Mouse (Mus musculus): ENCODE measurements around the gene Bmp4. TPM values are rescaled to one million over a fixed set of nuclear protein-coding genes. Genes with fewer than 3 reads are reported as not detected.

The Bmp4 gene
- polyA plus RNA-seq, 1 experiment from 2014 or later, result 12.3 TPM

DNA sequence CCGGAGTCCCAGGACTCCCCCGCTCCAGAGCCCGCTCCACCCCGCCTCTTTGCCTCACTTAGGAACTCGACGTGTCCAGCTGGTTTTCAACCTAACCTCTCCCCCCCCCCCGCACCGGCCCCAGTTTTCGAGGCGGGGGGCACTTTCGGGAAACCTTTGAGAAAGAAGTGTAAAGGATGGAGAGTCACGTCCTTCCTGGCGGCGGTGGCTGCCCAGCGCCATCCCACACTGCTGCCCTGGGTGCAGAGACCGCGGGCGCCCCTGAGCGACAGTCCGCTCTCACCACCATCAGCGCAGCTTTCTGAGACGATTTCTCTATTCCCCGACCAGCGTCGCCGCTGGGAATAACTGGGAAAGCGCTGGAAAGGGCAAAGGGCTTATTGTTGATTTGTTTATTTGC lies 1.8 kb downstream of the Bmp4 start:
- H3K36me3 ChIP-seq (ENCODE audit: control insufficient read depth, insufficient read depth, low read length), result peaks cover 8% of the 10 kb centered on the region
- H3K4me1 ChIP-seq (ENCODE audit: control insufficient read depth, insufficient read depth, low read length), result peaks cover 6% of the 10 kb centered on the region; the same call in 1 of the 2 replicates
- no peaks in the 10 kb centered on the region for H3K9me3 ChIP-seq (ENCODE audit: control insufficient read depth, low read length)
- H3K4me2 ChIP-seq (ENCODE audit: low read depth, low read length), result peak overlapping the region; percentile 75
- peaks cover 30% of the 10 kb centered on the region for H3K27me3 ChIP-seq (replicated peaks; ENCODE audit: control insufficient read depth, insufficient read depth, low read length)
- H3K4me3 ChIP-seq (ENCODE audit: low read depth, low read length), result peak overlapping the region; percentile 62
- WGBS, result 0% methylated on average over 24 of the region's 27 CpGs
- DNase-seq (ENCODE audit: low spot score) (peak; percentile 40), ATAC-seq (ENCODE audit: low read depth) (no peak)
- H3K27ac ChIP-seq (replicated peaks; ENCODE audit: low read depth, low read length), result peak overlapping the region; percentile 91
- H3K9ac ChIP-seq (ENCODE audit: low read depth, low read length), result peak overlapping the region; percentile 67

GRCm38 (mm10) chr14:46387821-46388481 lies 2.5 kb downstream of the Bmp4 start:
- H3K4me3 ChIP-seq (ENCODE audit: low read depth, low read length), result peak overlapping the region; percentile 62
- peak; percentile 75 for DNase-seq (ENCODE audit: low spot score)
- peak; percentile 23; the same call in 1 of the 2 replicates for ATAC-seq (ENCODE audit: low read depth)
- peak overlapping the region; percentile 75 for H3K4me2 ChIP-seq (ENCODE audit: low read depth, low read length)
- H3K9ac ChIP-seq (ENCODE audit: low read depth, low read length), result peak overlapping the region; percentile 67
- H3K36me3 ChIP-seq (ENCODE audit: control insufficient read depth, insufficient read depth, low read length), result peaks cover 13% of the 10 kb centered on the region
- no peaks in the 10 kb centered on the region for H3K9me3 ChIP-seq (ENCODE audit: control insufficient read depth, low read length)
- peaks cover 6% of the 10 kb centered on the region; the same call in 1 of the 2 replicates for H3K4me1 ChIP-seq (ENCODE audit: control insufficient read depth, insufficient read depth, low read length)
- WGBS, result 1% methylated on average over 38 of the region's 41 CpGs
- H3K27me3 ChIP-seq (replicated peaks; ENCODE audit: control insufficient read depth, insufficient read depth, low read length), result peaks cover 30% of the 10 kb centered on the region
- peak overlapping the region; percentile 91 for H3K27ac ChIP-seq (replicated peaks; ENCODE audit: low read depth, low read length)

GRCm38 (mm10) chr14:46387357-46387671 lies 3.2 kb downstream of the Bmp4 start:
- Histone ChIP-seq H3K4me3 (ENCODE audit: low read depth, low read length) (peak overlapping the region; percentile 62), H3K27me3 (replicated peaks; ENCODE audit: control insufficient read depth, insufficient read depth, low read length) (peaks cover 30% of the 10 kb centered on the region), H3K27ac (replicated peaks; ENCODE audit: low read depth, low read length) (peak overlapping the region; percentile 91), H3K4me2 (ENCODE audit: low read depth, low read length) (peak overlapping the region; percentile 75), H3K4me1 (ENCODE audit: control insufficient read depth, insufficient read depth, low read length) (peaks cover 6% of the 10 kb centered on the region; the same call in 1 of the 2 replicates), H3K9me3 (ENCODE audit: control insufficient read depth, low read length) (no peaks in the 10 kb centered on the region), H3K9ac (ENCODE audit: low read depth, low read length) (peak overlapping the region; percentile 67), H3K36me3 (ENCODE audit: control insufficient read depth, insufficient read depth, low read length) (peaks cover 18% of the 10 kb centered on the region)
- 0% methylated on average over 14 of the region's 27 CpGs for WGBS
- DNase-seq (ENCODE audit: low spot score) (peak; percentile 95), ATAC-seq (ENCODE audit: low read depth) (peak; percentile 89)

DNA sequence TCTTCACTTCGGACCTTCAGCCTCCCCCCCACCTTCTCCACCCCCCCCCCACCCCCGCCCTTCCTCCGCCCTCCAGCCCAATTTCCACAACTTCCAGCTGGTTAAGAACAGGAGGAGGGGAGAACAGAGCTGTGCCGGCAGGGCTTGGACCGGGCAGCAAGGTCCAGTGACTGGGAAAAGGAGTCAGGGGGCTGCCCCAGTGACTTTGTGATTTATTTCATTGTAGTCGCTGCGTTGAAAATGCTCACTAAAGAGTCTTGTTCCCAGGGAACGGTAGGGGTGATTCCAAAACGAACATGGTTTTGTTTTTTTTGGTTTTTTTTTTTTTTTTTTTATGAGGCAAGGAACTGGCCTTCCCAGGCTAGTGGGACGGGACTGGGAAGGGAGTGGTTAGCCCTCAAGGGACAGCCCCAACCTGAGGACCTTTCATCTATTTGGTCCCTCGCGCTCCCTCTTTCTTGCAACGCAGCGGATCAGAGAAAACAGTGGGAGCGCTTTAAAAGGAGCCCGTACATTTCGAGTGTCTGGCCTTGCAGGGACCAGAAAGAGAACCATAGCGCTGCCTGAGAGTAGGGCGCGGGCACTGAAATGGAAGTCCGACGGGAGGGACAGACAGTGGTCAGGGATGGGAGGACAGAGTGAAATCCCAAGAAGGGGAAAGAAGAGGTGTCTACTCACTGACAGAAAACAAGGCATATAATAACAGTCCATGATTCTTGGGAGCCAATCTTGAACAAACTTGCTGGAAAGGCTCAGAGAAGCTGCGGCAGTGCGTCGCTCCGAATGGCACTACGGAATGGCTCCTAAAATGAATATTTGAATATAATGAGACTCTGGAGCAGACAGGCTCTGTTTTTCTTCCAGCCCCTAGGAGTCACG lies 3.8 kb downstream of the Bmp4 start:
- Histone ChIP-seq H3K9me3 (ENCODE audit: control insufficient read depth, low read length) (no peaks in the 10 kb centered on the region), H3K27ac (replicated peaks; ENCODE audit: low read depth, low read length) (peak overlapping the region; percentile 64), H3K4me2 (ENCODE audit: low read depth, low read length) (peak overlapping the region; percentile 75), H3K4me3 (ENCODE audit: low read depth, low read length) (peak overlapping the region; percentile 62), H3K4me1 (ENCODE audit: control insufficient read depth, insufficient read depth, low read length) (peaks cover 12% of the 10 kb centered on the region; the same call in 1 of the 2 replicates), H3K9ac (ENCODE audit: low read depth, low read length) (peak overlapping the region; percentile 63), H3K36me3 (ENCODE audit: control insufficient read depth, insufficient read depth, low read length) (peaks cover 21% of the 10 kb centered on the region), H3K27me3 (replicated peaks; ENCODE audit: control insufficient read depth, insufficient read depth, low read length) (peaks cover 25% of the 10 kb centered on the region)
- ATAC-seq (ENCODE audit: low read depth), result no peak
- DNase-seq (ENCODE audit: low spot score), result no peak
- under 1% methylated on average over 26 of the region's 28 CpGs for WGBS

DNA sequence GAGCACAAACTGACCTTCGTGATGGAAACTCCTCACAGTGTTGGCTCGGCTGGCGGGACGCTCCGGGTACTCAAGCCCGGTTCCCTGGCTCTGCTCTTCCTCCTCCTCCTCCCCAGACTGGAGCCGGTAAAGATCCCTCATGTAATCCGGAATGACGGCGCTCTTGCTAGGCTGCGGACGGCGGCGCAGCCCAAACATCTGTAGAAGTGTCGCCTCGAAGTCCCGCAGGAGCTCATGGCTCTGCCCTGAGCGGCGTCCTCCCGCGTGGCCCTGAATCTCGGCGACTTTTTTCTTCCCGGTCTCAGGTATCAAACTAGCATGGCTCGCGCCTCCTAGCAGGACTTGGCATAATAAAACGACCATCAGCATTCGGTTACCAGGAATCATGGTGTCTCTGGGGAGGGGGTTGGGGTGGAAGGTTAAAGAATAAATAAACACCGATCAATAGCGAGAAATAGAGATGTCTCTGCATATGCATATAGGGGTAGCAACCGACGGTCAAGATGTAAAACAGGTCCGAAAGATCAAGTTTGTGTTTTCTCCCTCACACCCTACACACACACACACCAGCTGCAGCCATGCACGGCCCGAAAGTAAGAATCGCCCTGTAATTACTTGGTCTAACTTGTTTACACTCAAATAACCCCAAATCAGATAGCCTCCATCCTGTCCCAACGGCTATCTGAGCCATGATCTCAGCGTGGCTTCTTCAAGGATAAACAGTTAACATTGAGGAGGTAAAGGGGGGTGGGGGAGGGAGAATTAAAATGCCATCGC lies 4.6 kb downstream of the Bmp4 start:
- H3K27me3 ChIP-seq (replicated peaks; ENCODE audit: control insufficient read depth, insufficient read depth, low read length), result peaks cover 21% of the 10 kb centered on the region
- peaks cover 21% of the 10 kb centered on the region for H3K4me1 ChIP-seq (ENCODE audit: control insufficient read depth, insufficient read depth, low read length)
- peak overlapping the region; percentile 62 for H3K4me3 ChIP-seq (ENCODE audit: low read depth, low read length)
- DNase-seq (ENCODE audit: low spot score), result peak; percentile 33
- H3K9me3 ChIP-seq (ENCODE audit: control insufficient read depth, low read length), result no peaks in the 10 kb centered on the region
- peak overlapping the region; percentile 75 for H3K4me2 ChIP-seq (ENCODE audit: low read depth, low read length)
- no peak for ATAC-seq (ENCODE audit: low read depth)
- WGBS, result 1% methylated on average over 38 of the region's 39 CpGs
- H3K9ac ChIP-seq (ENCODE audit: low read depth, low read length), result peak overlapping the region; percentile 63
- H3K36me3 ChIP-seq (ENCODE audit: control insufficient read depth, insufficient read depth, low read length), result peaks cover 21% of the 10 kb centered on the region
- peak overlapping the region; percentile 64 for H3K27ac ChIP-seq (replicated peaks; ENCODE audit: low read depth, low read length)

DNA sequence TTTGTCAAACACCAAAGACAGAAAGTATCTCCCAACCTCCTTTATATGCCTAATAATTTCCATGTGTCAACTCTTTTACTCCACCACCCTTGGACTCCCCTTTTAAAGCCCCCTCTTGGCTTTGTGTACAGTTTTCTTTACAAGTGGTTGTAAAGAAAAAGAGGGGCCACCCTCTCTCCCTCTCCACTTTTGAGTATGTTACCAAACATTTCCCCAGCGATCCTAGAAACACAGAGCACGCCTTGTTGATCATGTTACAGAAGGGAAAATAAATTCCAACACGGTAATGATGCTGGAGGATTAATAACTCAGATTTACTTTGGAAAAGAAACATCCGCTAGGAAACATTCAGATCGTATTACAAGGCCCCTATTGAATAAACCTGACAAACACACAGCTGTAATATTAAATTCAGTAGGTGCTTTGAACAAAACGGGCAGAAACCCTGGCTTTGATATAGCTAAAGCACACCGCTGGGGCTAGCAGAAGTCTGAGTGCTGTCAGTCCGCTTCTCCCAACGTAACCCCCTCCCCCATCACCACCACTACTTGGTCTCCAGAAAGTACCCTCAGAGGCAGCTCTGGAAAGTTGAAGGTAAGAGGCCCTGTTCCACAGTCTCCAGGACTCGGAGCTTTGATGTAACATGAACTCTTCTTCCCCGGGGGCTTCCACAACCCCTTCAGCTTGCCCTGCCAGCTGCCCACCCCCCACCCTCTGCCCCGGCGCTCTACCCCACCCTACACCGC lies 5.3 kb downstream of the Bmp4 start:
- peaks cover 21% of the 10 kb centered on the region for H3K36me3 ChIP-seq (ENCODE audit: control insufficient read depth, insufficient read depth, low read length)
- WGBS, result 4% methylated on average over 14 of the region's 14 CpGs
- H3K4me2 ChIP-seq (ENCODE audit: low read depth, low read length), result peak overlapping the region; percentile 75
- H3K27me3 ChIP-seq (replicated peaks; ENCODE audit: control insufficient read depth, insufficient read depth, low read length), result peaks cover 20% of the 10 kb centered on the region
- ATAC-seq (ENCODE audit: low read depth) (no peak), DNase-seq (ENCODE audit: low spot score) (peak; percentile 52)
- H3K4me1 ChIP-seq (ENCODE audit: control insufficient read depth, insufficient read depth, low read length), result peaks cover 28% of the 10 kb centered on the region
- peak overlapping the region; percentile 63 for H3K9ac ChIP-seq (ENCODE audit: low read depth, low read length)
- H3K27ac ChIP-seq (replicated peaks; ENCODE audit: low read depth, low read length), result peak overlapping the region; percentile 64
- no peaks in the 10 kb centered on the region for H3K9me3 ChIP-seq (ENCODE audit: control insufficient read depth, low read length)
- peak overlapping the region; percentile 62 for H3K4me3 ChIP-seq (ENCODE audit: low read depth, low read length)

- peaks cover 30% of the 10 kb centered on the region for H3K4me1 ChIP-seq (ENCODE audit: control insufficient read depth, insufficient read depth, low read length)
- no peaks in the 10 kb centered on the region for H3K27me3 ChIP-seq (replicated peaks; ENCODE audit: control insufficient read depth, insufficient read depth, low read length)
- 41% methylated on average over 6 of the region's 6 CpGs for WGBS
- H3K27ac ChIP-seq (replicated peaks; ENCODE audit: low read depth, low read length), result peak overlapping the region; percentile 70; the same call in 1 of the 2 replicates
- ATAC-seq (ENCODE audit: low read depth), result peak; percentile 35; the same call in 1 of the 2 replicates
- no peaks in the 10 kb centered on the region for H3K9me3 ChIP-seq (ENCODE audit: control insufficient read depth, low read length)
- H3K36me3 ChIP-seq (ENCODE audit: control insufficient read depth, insufficient read depth, low read length), result peaks cover 21% of the 10 kb centered on the region
- H3K4me3 ChIP-seq (ENCODE audit: low read depth, low read length), result no peak overlapping the region
- peak; percentile 70 for DNase-seq (ENCODE audit: low spot score)
- peak overlapping the region; percentile 70; the same call in 1 of the 2 replicates for H3K4me2 ChIP-seq (ENCODE audit: low read depth, low read length)
- H3K9ac ChIP-seq (ENCODE audit: low read depth, low read length), result no peak overlapping the region
These were observed 9.0 kb downstream of the Bmp4 start for GRCm38 (mm10) chr14:46381457-46381856.
